Mouse (Mus musculus) testis, adult 2 months (tissue): ENCODE data around the gene Gpr83. TPM values are rescaled to one million over a fixed set of nuclear protein-coding genes. Genes with fewer than 3 reads are reported as not detected.
A peak's percentile ranks its signal among the peaks of the same experiment; 100 is the strongest.

ENCODE experiments used
- H3K27ac ChIP-seq: fragments of 200-500 bp; 2 replicates; pipeline ENCODE4 v1.5.1; 2012; ENCODE audit warnings: low read depth, low read length; ENCODE audit not compliant: control insufficient read depth, insufficient read depth
- H3K27me3 ChIP-seq: fragments of 200-500 bp; 2 replicates; pipeline ENCODE4 v1.6.1; 2012; ENCODE audit warnings: mild to moderate bottlenecking, low read length, moderate library complexity; ENCODE audit not compliant: control insufficient read depth, insufficient read depth
- H3K36me3 ChIP-seq: fragments of 200-500 bp; 2 replicates; pipeline ENCODE4 v1.6.1; 2012; ENCODE audit warnings: mild to moderate bottlenecking, low read length; ENCODE audit not compliant: control insufficient read depth, insufficient read depth
- H3K4me1 ChIP-seq: fragments of 200-500 bp; 2 replicates; pipeline ENCODE4 v1.6.1; 2012; ENCODE audit warnings: low read length; ENCODE audit not compliant: control insufficient read depth, insufficient read depth
- H3K4me3 ChIP-seq: fragments of 200-500 bp; 2 replicates; pipeline ENCODE4 v1.5.1; 2012; ENCODE audit warnings: low read depth, mild to moderate bottlenecking, low read length, moderate library complexity, mixed read lengths; ENCODE audit not compliant: control insufficient read depth
- CTCF ChIP-seq: fragments of 200-500 bp; IDR thresholded peaks from 2 replicates; pipeline ENCODE4 v1.5.1; 2012; ENCODE audit warnings: low read depth, mild to moderate bottlenecking, inconsistent platforms, low read length, moderate library complexity; ENCODE audit not compliant: control insufficient read depth, insufficient read depth, insufficient replicate concordance
- POLR2A ChIP-seq: fragments of 200-500 bp; IDR thresholded peaks from 2 replicates; pipeline ENCODE4 v1.6.1; 2012; ENCODE audit warnings: low read depth, mild to moderate bottlenecking, inconsistent platforms, low read length, moderate library complexity; ENCODE audit not compliant: control insufficient read depth
- polyA plus RNA-seq: library from polyadenylated mRNA; depleted of rRNA; stranded (reverse); fragments of >200 nt; gene quantifications from 2 replicates; pipeline ENCODE4 v1.2.3, GENCODE M21; 2012

Gpr83 gene
- polyA plus RNA-seq, 1 experiment, result 0.02 TPM

- no peak overlapping the region for H3K27ac ChIP-seq
- peaks cover 4% of the 10 kb centered on the region for H3K4me1 ChIP-seq
- H3K27me3 ChIP-seq, result no peaks in the 10 kb centered on the region
- TF ChIP-seq CTCF, result no peak
- TF ChIP-seq POLR2A, result no peak
- no peak overlapping the region for H3K4me3 ChIP-seq
- H3K36me3 ChIP-seq, result no peaks in the 10 kb centered on the region
These were observed 17.9 kb upstream of the Gpr83 start for GRCm38 (mm10) chr9:14841878-14842761.

- no peak overlapping the region for H3K4me3 ChIP-seq
- H3K27ac ChIP-seq, result no peak overlapping the region
- TF ChIP-seq POLR2A (no peak), CTCF (no peak)
- H3K27me3 ChIP-seq, result no peaks in the 10 kb centered on the region
- peaks cover 4% of the 10 kb centered on the region for H3K4me1 ChIP-seq
- no peaks in the 10 kb centered on the region for H3K36me3 ChIP-seq
These were observed 16.6 kb upstream of the Gpr83 start for GRCm38 (mm10) chr9:14843311-14843857.

GRCm38 (mm10) chr9:14843901-14844300 lies 16.1 kb upstream of the Gpr83 start:
- H3K36me3 ChIP-seq, result no peaks in the 10 kb centered on the region
- no peak for TF ChIP-seq POLR2A
- no peak for TF ChIP-seq CTCF
- H3K27me3 ChIP-seq, result no peaks in the 10 kb centered on the region
- H3K4me1 ChIP-seq, result peaks cover 4% of the 10 kb centered on the region
- no peak overlapping the region for H3K27ac ChIP-seq
- H3K4me3 ChIP-seq, result no peak overlapping the region

GRCm38 (mm10) chr9:14846428-14846827 lies 13.6 kb upstream of the Gpr83 start:
- TF ChIP-seq POLR2A, result no peak
- peak; percentile 81; the same call in 1 of the 2 replicates for TF ChIP-seq CTCF
- peaks cover 4% of the 10 kb centered on the region for H3K4me1 ChIP-seq

GRCm38 (mm10) chr9:14848267-14848935 lies 11.6 kb upstream of the Gpr83 start:
- Histone ChIP-seq H3K36me3 (no peaks in the 10 kb centered on the region), H3K27me3 (no peaks in the 10 kb centered on the region), H3K4me3 (no peak overlapping the region), H3K27ac (no peak overlapping the region), H3K4me1 (peaks cover 4% of the 10 kb centered on the region)
- no peak for TF ChIP-seq CTCF

More at GRCm38 (mm10) chr9:14846428-14846827, 13.6 kb upstream of the Gpr83 start:
- no peaks in the 10 kb centered on the region for H3K27me3 ChIP-seq
- H3K36me3 ChIP-seq, result no peaks in the 10 kb centered on the region
- H3K4me3 ChIP-seq, result no peak overlapping the region
- no peak overlapping the region for H3K27ac ChIP-seq

- Histone ChIP-seq H3K4me1 (no peaks in the 10 kb centered on the region), H3K27ac (no peak overlapping the region), H3K4me3 (no peak overlapping the region), H3K36me3 (no peaks in the 10 kb centered on the region), H3K27me3 (no peaks in the 10 kb centered on the region)
- TF ChIP-seq CTCF (no peak), POLR2A (no peak)
These were observed 5.4 kb upstream of the Gpr83 start for GRCm38 (mm10) chr9:14854585-14854984.
